Mouse (Mus musculus): ENCODE results near the gene Igfbp5.

- no peak for TF ChIP-seq EP300 (IDR thresholded peaks at IDR 0.05; ENCODE audit: low read depth)
- no peak for TF ChIP-seq CTCF (IDR thresholded peaks at IDR 0.05; ENCODE audit: low read depth)
Observed at GRCm38 (mm10) chr1:72870615-72871336, 3.9 kb downstream of the Igfbp5 start.

All from liver, embryonic 14.5 days (tissue).